Mouse (Mus musculus) midbrain, embryonic 16.5 days (tissue): ENCODE data around the gene Thada. TPM values are rescaled to one million over a fixed set of nuclear protein-coding genes. Genes with fewer than 3 reads are reported as not detected.

Experiments
- ATAC-seq: fragments of 200-750 bp; cut with Nextera tagmentation; 2 replicates; pipeline ENCODE4 v1.8.0; 2017; ENCODE audit warnings: moderate TSS enrichment
- H3K27ac ChIP-seq: fragments of 300-500 bp; sonication (generic); 2 replicates; pipeline ENCODE4 v1.5.1; 2014; ENCODE audit warnings: mild to moderate bottlenecking, low read length, mixed read lengths
- H3K27me3 ChIP-seq: fragments of 300-500 bp; sonication (generic); 2 replicates; pipeline ENCODE4 v1.6.1; 2014; ENCODE audit warnings: low read depth, low read length, mixed read lengths; ENCODE audit not compliant: control insufficient read depth, insufficient read depth
- H3K36me3 ChIP-seq: fragments of 300-500 bp; sonication (generic); 2 replicates; pipeline ENCODE4 v1.6.1; 2014; ENCODE audit warnings: mild to moderate bottlenecking, low read length, moderate library complexity, mixed read lengths; ENCODE audit not compliant: control insufficient read depth, insufficient read depth
- H3K4me1 ChIP-seq: fragments of 300-500 bp; sonication (generic); 2 replicates; pipeline ENCODE4 v1.6.1; 2014; ENCODE audit warnings: mild to moderate bottlenecking, low read length, mixed read lengths; ENCODE audit not compliant: control insufficient read depth, insufficient read depth
- H3K4me2 ChIP-seq: fragments of 300-500 bp; sonication (generic); 2 replicates; pipeline ENCODE4 v1.6.1; 2014; ENCODE audit warnings: mild to moderate bottlenecking, low read length, mixed read lengths
- H3K4me3 ChIP-seq: fragments of 300-500 bp; sonication (generic); 2 replicates; pipeline ENCODE4 v1.5.1; 2014; ENCODE audit warnings: low read depth, mild to moderate bottlenecking, low read length, moderate library complexity, mixed read lengths
- H3K9ac ChIP-seq: fragments of 300-500 bp; sonication (generic); 2 replicates; pipeline ENCODE4 v1.6.1; 2014; ENCODE audit warnings: low read depth, low read length, mixed read lengths
- H3K9me3 ChIP-seq: fragments of 300-500 bp; sonication (generic); replicated peaks from 2 replicates; pipeline ENCODE4 v1.6.1; 2014; ENCODE audit warnings: mild to moderate bottlenecking, low read length, mixed read lengths; ENCODE audit not compliant: control insufficient read depth, poor library complexity, severe bottlenecking
- WGBS: fragments of 180-500 bp; shearing (Covaris S2); extraction: QIAGEN DNeasy Blood & Tissue Kit; methylation state at CpG from one replicate; pipeline ENCODE4 v1.1.7; 2014; 5-methylcytosine and 5-hydroxymethylcytosine counted together
- polyA plus RNA-seq: library from polyadenylated mRNA; unstranded; fragments of >200 nt; fragmentation: Nextera tagmentation; extraction: Ambion mirVana; gene quantifications from 2 replicates; pipeline ENCODE4 v1.2.1, GENCODE M21; 2015

Thada gene
- polyA plus RNA-seq, 1 experiment from 2014 or later: 6.5 TPM

- no peaks in the 10 kb centered on the region for H3K36me3 ChIP-seq
- 74% methylated on average over 11 of the region's 11 CpGs for WGBS
- ATAC-seq: no peak; the same call in 1 of the 2 replicates
- no peak overlapping the region for H3K4me2 ChIP-seq
- no peak overlapping the region for H3K4me3 ChIP-seq
- no peaks in the 10 kb centered on the region for H3K27me3 ChIP-seq
- H3K27ac ChIP-seq: peak overlapping the region; percentile 53
- H3K9ac ChIP-seq: no peak overlapping the region
- H3K9me3 ChIP-seq: no peaks in the 10 kb centered on the region
- H3K4me1 ChIP-seq: peaks cover 26% of the 10 kb centered on the region
Measured at GRCm38 (mm10) chr17:84368213-84369014, 97.6 kb downstream of the Thada start.

DNA sequence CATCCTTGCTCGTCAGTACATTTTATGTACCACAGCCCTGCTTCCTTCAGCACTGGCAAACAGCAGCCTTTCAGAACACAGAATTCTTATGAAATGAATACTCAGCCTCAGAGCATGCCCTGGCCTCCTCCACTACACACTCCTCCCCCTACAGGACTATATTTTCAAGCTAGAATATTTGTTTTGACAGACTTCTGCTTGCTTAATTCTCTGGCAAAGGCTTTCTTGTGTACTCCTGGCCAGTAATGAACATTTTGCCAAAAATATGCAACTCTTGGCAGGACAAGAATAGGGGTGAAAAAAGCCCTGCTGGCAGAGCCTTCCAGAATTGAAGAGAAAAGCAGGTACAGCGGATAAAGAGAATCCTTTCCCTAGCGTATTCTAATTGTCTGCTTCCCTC is 98.3 kb downstream of the Thada start:
- Histone ChIP-seq H3K27ac (peak overlapping the region; percentile 10), H3K36me3 (no peaks in the 10 kb centered on the region), H3K4me2 (no peak overlapping the region), H3K9me3 (no peaks in the 10 kb centered on the region), H3K9ac (no peak overlapping the region), H3K27me3 (no peaks in the 10 kb centered on the region), H3K4me1 (peaks cover 26% of the 10 kb centered on the region), H3K4me3 (no peak overlapping the region)
- WGBS: 50% methylated on average over 3 of the region's 3 CpGs
- no peak for ATAC-seq

DNA sequence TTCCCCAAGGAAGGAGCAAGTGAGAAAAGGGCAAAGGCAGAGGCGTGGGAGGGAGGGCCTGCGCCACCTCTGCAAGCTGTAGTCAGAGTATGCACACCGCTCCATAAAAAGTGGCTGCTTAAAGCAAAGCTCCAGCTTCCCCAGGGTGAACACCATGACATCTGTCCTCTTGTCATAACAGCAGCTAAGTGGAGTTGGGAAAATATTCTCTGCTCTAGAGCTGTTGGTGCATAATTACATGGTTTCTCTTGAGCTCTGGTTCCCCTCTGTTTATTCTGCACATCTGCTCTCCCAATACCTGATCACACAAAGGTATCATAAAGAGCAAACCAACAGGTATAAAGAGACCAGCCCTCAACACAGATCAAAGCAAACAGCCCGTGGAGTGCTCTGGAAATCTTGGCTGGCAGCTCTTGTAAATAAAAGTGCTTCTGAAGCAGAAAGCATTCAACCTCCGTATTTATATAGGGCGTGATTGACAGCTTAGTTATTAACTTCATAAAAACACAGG is 100.2 kb downstream of the Thada start:
- Histone ChIP-seq H3K36me3 (no peaks in the 10 kb centered on the region), H3K27ac (peak overlapping the region; percentile 50), H3K4me2 (no peak overlapping the region), H3K27me3 (no peaks in the 10 kb centered on the region), H3K9ac (no peak overlapping the region), H3K9me3 (no peaks in the 10 kb centered on the region), H3K4me3 (no peak overlapping the region), H3K4me1 (peaks cover 26% of the 10 kb centered on the region)
- 33% methylated on average over 6 of the region's 6 CpGs for WGBS
- peak; percentile 58; the same call in 1 of the 2 replicates for ATAC-seq

DNA sequence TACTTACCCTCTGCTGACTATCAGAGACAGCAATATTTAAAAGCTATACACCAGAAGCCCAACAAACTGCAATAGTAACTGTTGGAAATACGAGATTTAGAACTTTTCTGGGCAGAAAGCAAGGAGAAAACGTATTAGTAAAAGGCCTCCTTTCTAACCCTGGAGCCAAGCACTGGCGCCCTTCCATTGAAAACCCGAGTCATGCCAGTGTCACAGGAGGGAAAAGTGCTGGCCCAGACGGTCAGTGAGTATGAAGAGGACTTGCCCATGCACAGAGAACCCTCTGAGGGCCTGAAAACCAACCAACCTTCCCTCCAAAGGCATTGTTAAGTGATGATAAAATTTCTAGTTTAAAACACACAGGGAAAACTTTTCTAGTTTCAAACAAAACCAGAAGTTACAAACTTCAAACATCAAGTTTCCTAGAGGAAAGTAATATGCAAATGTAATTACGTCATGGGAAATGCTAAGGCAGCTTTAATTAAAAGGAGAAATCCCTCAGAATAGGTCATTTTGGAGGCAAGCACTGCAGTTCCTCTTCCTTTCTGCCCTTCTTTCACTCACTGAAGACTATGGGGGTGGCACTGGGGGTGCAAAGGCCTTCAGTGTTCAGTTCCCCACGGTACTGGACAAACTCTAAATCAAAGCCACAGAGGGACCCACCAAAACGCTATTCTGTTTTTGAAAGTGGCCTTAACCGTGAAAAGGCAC is 100.8 kb downstream of the Thada start:
- Histone ChIP-seq H3K9ac (no peak overlapping the region), H3K4me3 (no peak overlapping the region), H3K36me3 (no peaks in the 10 kb centered on the region), H3K27me3 (no peaks in the 10 kb centered on the region), H3K9me3 (no peaks in the 10 kb centered on the region), H3K4me2 (no peak overlapping the region), H3K4me1 (peaks cover 26% of the 10 kb centered on the region), H3K27ac (peak overlapping the region; percentile 50)
- 56% methylated on average over 9 of the region's 9 CpGs for WGBS
- no peak for ATAC-seq

DNA sequence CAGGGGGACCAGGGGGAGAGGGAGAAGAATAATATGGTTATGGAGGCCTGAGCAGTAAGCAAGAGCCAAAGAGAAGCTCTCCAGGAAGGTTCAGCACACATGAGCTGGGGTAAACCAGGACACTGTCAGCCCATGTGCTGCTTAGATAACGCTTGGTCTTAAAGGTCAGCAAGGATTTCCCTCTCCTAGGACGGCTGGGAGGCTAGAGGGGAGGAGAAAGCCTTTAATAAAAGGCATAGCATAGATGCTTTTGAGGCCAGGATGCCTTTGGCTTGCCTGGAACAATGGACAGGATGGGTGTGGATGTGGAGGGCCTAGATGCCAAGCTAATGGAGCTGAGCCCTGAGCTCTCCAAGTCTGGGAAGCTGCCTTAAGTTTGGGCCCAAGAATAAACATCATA is 102.6 kb downstream of the Thada start:
- Histone ChIP-seq H3K27me3 (no peaks in the 10 kb centered on the region), H3K27ac (0 out of 2 replicates have a peak overlapping the region, but pooled peaks have one; percentile 4), H3K9ac (0 out of 2 replicates have a peak overlapping the region, but pooled peaks have one; percentile 10), H3K4me3 (no peak overlapping the region), H3K36me3 (no peaks in the 10 kb centered on the region), H3K9me3 (no peaks in the 10 kb centered on the region), H3K4me2 (no peak overlapping the region), H3K4me1 (peaks cover 19% of the 10 kb centered on the region)
- no peak for ATAC-seq
- 21% methylated on average over 2 of the region's 2 CpGs for WGBS

DNA sequence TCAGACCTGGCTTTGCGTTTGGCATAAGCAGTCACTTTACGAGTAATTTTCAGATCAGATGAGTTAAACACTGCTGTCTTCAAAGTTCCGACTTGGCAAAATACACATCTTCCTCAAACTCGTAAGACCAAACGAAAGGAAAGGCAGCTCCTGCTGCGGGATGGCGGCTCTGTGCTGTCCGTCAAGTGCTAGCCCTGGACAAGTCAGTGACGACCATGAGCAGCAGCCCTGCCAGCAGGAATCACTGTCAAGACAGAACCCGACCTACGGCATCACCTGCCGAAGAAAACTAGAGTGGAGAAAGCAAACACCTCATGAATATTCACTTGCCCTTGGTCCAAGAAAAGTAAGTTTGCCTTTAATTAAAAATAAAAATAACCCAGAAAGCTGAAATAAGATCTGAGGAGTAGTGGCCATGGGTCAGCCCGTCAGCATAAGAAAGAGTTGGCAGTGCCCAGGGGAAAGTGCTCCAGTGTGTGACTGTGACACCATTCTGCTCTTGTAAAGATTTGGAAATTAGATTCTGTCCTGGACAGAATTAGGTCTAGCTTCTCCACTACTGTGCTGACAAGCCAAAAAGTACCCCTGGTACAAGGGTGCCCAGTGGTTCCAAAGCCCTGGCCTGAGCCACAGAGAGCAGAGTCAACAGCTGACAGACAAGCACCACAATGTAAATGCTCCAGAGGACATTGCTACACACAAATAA is 103.3 kb downstream of the Thada start:
- no peaks in the 10 kb centered on the region for H3K9me3 ChIP-seq
- H3K4me3 ChIP-seq: no peak overlapping the region
- H3K27ac ChIP-seq: 0 out of 2 replicates have a peak overlapping the region, but pooled peaks have one; percentile 15
- H3K9ac ChIP-seq: no peak overlapping the region
- no peaks in the 10 kb centered on the region for H3K36me3 ChIP-seq
- no peak overlapping the region for H3K4me2 ChIP-seq
- H3K4me1 ChIP-seq: peaks cover 13% of the 10 kb centered on the region
- ATAC-seq: no peak
- WGBS: 77% methylated on average over 13 of the region's 13 CpGs
- H3K27me3 ChIP-seq: no peaks in the 10 kb centered on the region

- WGBS: 91% methylated on average over 1 of the region's 1 CpGs
- peaks cover 8% of the 10 kb centered on the region; the same call in 1 of the 2 replicates for H3K4me1 ChIP-seq
- no peak for ATAC-seq
- no peak overlapping the region for H3K4me2 ChIP-seq
- no peak overlapping the region for H3K27ac ChIP-seq
- H3K9me3 ChIP-seq: no peaks in the 10 kb centered on the region
- no peaks in the 10 kb centered on the region for H3K27me3 ChIP-seq
- H3K4me3 ChIP-seq: no peak overlapping the region
- H3K9ac ChIP-seq: no peak overlapping the region
- no peaks in the 10 kb centered on the region for H3K36me3 ChIP-seq
Measured at GRCm38 (mm10) chr17:84361006-84361405, 105.0 kb downstream of the Thada start.

GRCm38 (mm10) chr17:84359810-84360209 is 106.2 kb downstream of the Thada start:
- H3K4me3 ChIP-seq: no peak overlapping the region
- H3K27me3 ChIP-seq: no peaks in the 10 kb centered on the region
- no peaks in the 10 kb centered on the region; the same call in 1 of the 2 replicates for H3K4me1 ChIP-seq
- 81% methylated on average over 7 of the region's 7 CpGs for WGBS
- ATAC-seq: no peak
- no peaks in the 10 kb centered on the region for H3K36me3 ChIP-seq
- no peak overlapping the region for H3K9ac ChIP-seq
- no peaks in the 10 kb centered on the region for H3K9me3 ChIP-seq
- no peak overlapping the region for H3K4me2 ChIP-seq
- H3K27ac ChIP-seq: no peak overlapping the region
